Mouse (Mus musculus): ENCODE results near the gene Glmp. TPM values are rescaled to one million over a fixed set of nuclear protein-coding genes. Genes with fewer than 3 reads are reported as not detected.

The Glmp gene
- polyA plus RNA-seq, 1 experiment = 173 TPM

- peak overlapping the region; percentile 74 for H3K4me3 ChIP-seq (ENCODE audit: insufficient read depth, poor library complexity, severe bottlenecking)
- peaks cover 38% of the 10 kb centered on the region for H3K79me2 ChIP-seq (ENCODE audit: control insufficient read depth, insufficient read depth)
- no peaks in the 10 kb centered on the region for H3K27me3 ChIP-seq (ENCODE audit: control insufficient read depth, insufficient read depth, insufficient read length)
- peaks cover 24% of the 10 kb centered on the region for H3K36me3 ChIP-seq (ENCODE audit: control insufficient read depth, insufficient read depth)
- no peak for TF ChIP-seq FOSL1 (IDR thresholded peaks at IDR 0.05; ENCODE audit: insufficient read depth, low read length, poor library complexity, severe bottlenecking)
- TF ChIP-seq MAX (IDR thresholded peaks at IDR 0.05) = no peak
- TF ChIP-seq MYOG (IDR thresholded peaks at IDR 0.05; ENCODE audit: control insufficient read depth, extremely low read depth, insufficient read length) = no peak
- TF ChIP-seq USF1 (IDR thresholded peaks at IDR 0.05; ENCODE audit: low read depth) = no peak
- no peak for TF ChIP-seq CTCF (IDR thresholded peaks at IDR 0.05; ENCODE audit: control insufficient read depth, insufficient read depth, insufficient read length)
- no peak for TF ChIP-seq MYOD1 (IDR thresholded peaks at IDR 0.05; ENCODE audit: control insufficient read depth, insufficient read length, low read depth)
- TF ChIP-seq CEBPB (IDR thresholded peaks at IDR 0.05; ENCODE audit: low read depth) = no peak
- peak overlapping the region; percentile 35 for H3ac ChIP-seq (ENCODE audit: control insufficient read depth, insufficient read length, low read depth)
- H3K79me3 ChIP-seq (ENCODE audit: low read depth) = peaks cover 36% of the 10 kb centered on the region
Observed at GRCm38 (mm10) chr3:88334902-88335435, 10.1 kb downstream of the Glmp start.

GRCm38 (mm10) chr3:88335436-88336053 is 10.7 kb downstream of the Glmp start:
- H3K36me3 ChIP-seq (ENCODE audit: control insufficient read depth, insufficient read depth) = peaks cover 29% of the 10 kb centered on the region
- H3K79me3 ChIP-seq (ENCODE audit: low read depth) = peaks cover 41% of the 10 kb centered on the region
- peaks cover 43% of the 10 kb centered on the region for H3K79me2 ChIP-seq (ENCODE audit: control insufficient read depth, insufficient read depth)
- peak overlapping the region; percentile 74 for H3K4me3 ChIP-seq (ENCODE audit: insufficient read depth, poor library complexity, severe bottlenecking)
- H3K27me3 ChIP-seq (ENCODE audit: control insufficient read depth, insufficient read depth, insufficient read length) = no peaks in the 10 kb centered on the region
- TF ChIP-seq MYOD1 (IDR thresholded peaks at IDR 0.05; ENCODE audit: control insufficient read depth, insufficient read length, low read depth) (no peak), CTCF (IDR thresholded peaks at IDR 0.05; ENCODE audit: control insufficient read depth, insufficient read depth, insufficient read length) (no peak), USF1 (IDR thresholded peaks at IDR 0.05; ENCODE audit: low read depth) (no peak), MAX (IDR thresholded peaks at IDR 0.05) (no peak), MYOG (IDR thresholded peaks at IDR 0.05; ENCODE audit: control insufficient read depth, extremely low read depth, insufficient read length) (no peak), FOSL1 (IDR thresholded peaks at IDR 0.05; ENCODE audit: insufficient read depth, low read length, poor library complexity, severe bottlenecking) (no peak), CEBPB (IDR thresholded peaks at IDR 0.05; ENCODE audit: low read depth) (no peak)
- H3ac ChIP-seq (ENCODE audit: control insufficient read depth, insufficient read length, low read depth) = peak overlapping the region; percentile 94

GRCm38 (mm10) chr3:88336058-88337013 is 11.5 kb downstream of the Glmp start, which contains the start of the genes Tmem79 and Smg5:
Gene Tmem79, minus strand, starts transcription at chr3:88336148.
Gene Smg5, plus strand, starts transcription at chr3:88336260.
- peak within 1 kb of the TSS; percentile 94 for H3ac ChIP-seq (ENCODE audit: control insufficient read depth, insufficient read length, low read depth)
- peaks cover 49% of the 10 kb centered on the region for H3K79me3 ChIP-seq (ENCODE audit: low read depth)
- H3K4me3 ChIP-seq (ENCODE audit: insufficient read depth, poor library complexity, severe bottlenecking) = peak within 1 kb of the TSS; percentile 74
- H3K79me2 ChIP-seq (ENCODE audit: control insufficient read depth, insufficient read depth) = peaks cover 51% of the 10 kb centered on the region
- no peaks in the 10 kb centered on the region for H3K27me3 ChIP-seq (ENCODE audit: control insufficient read depth, insufficient read depth, insufficient read length)
- peaks cover 37% of the 10 kb centered on the region for H3K36me3 ChIP-seq (ENCODE audit: control insufficient read depth, insufficient read depth)
- TF ChIP-seq MAX (IDR thresholded peaks at IDR 0.05) (no peak), MYOG (IDR thresholded peaks at IDR 0.05; ENCODE audit: control insufficient read depth, extremely low read depth, insufficient read length) (no peak), MYOD1 (IDR thresholded peaks at IDR 0.05; ENCODE audit: control insufficient read depth, insufficient read length, low read depth) (no peak), CTCF (IDR thresholded peaks at IDR 0.05; ENCODE audit: control insufficient read depth, insufficient read depth, insufficient read length) (no peak), FOSL1 (IDR thresholded peaks at IDR 0.05; ENCODE audit: insufficient read depth, low read length, poor library complexity, severe bottlenecking) (no peak), USF1 (IDR thresholded peaks at IDR 0.05; ENCODE audit: low read depth) (no peak), CEBPB (IDR thresholded peaks at IDR 0.05; ENCODE audit: low read depth) (no peak)

- Histone ChIP-seq H3K27me3 (ENCODE audit: control insufficient read depth, insufficient read depth, insufficient read length) (no peaks in the 10 kb centered on the region), H3K4me3 (ENCODE audit: insufficient read depth, poor library complexity, severe bottlenecking) (peak overlapping the region; percentile 74), H3K36me3 (ENCODE audit: control insufficient read depth, insufficient read depth) (peaks cover 48% of the 10 kb centered on the region), H3K79me3 (ENCODE audit: low read depth) (peaks cover 53% of the 10 kb centered on the region), H3K79me2 (ENCODE audit: control insufficient read depth, insufficient read depth) (peaks cover 63% of the 10 kb centered on the region), H3ac (ENCODE audit: control insufficient read depth, insufficient read length, low read depth) (peak overlapping the region; percentile 41)
- TF ChIP-seq CTCF (IDR thresholded peaks at IDR 0.05; ENCODE audit: control insufficient read depth, insufficient read depth, insufficient read length) (no peak), USF1 (IDR thresholded peaks at IDR 0.05; ENCODE audit: low read depth) (no peak), FOSL1 (IDR thresholded peaks at IDR 0.05; ENCODE audit: insufficient read depth, low read length, poor library complexity, severe bottlenecking) (no peak), MYOG (IDR thresholded peaks at IDR 0.05; ENCODE audit: control insufficient read depth, extremely low read depth, insufficient read length) (no peak), MAX (IDR thresholded peaks at IDR 0.05) (no peak), CEBPB (IDR thresholded peaks at IDR 0.05; ENCODE audit: low read depth) (no peak), MYOD1 (IDR thresholded peaks at IDR 0.05; ENCODE audit: control insufficient read depth, insufficient read length, low read depth) (no peak)
Observed at GRCm38 (mm10) chr3:88337367-88338020, 12.7 kb downstream of the Glmp start.

GRCm38 (mm10) chr3:88338316-88338715 is 13.5 kb downstream of the Glmp start:
- H3K79me3 ChIP-seq (ENCODE audit: low read depth) = peaks cover 53% of the 10 kb centered on the region
- H3K79me2 ChIP-seq (ENCODE audit: control insufficient read depth, insufficient read depth) = peaks cover 63% of the 10 kb centered on the region
- no peak for TF ChIP-seq USF1 (IDR thresholded peaks at IDR 0.05; ENCODE audit: low read depth)
- no peak for TF ChIP-seq CTCF (IDR thresholded peaks at IDR 0.05; ENCODE audit: control insufficient read depth, insufficient read depth, insufficient read length)
- TF ChIP-seq MYOG (IDR thresholded peaks at IDR 0.05; ENCODE audit: control insufficient read depth, extremely low read depth, insufficient read length) = no peak
- TF ChIP-seq MAX (IDR thresholded peaks at IDR 0.05) = no peak
- TF ChIP-seq MYOD1 (IDR thresholded peaks at IDR 0.05; ENCODE audit: control insufficient read depth, insufficient read length, low read depth) = no peak
- TF ChIP-seq FOSL1 (IDR thresholded peaks at IDR 0.05; ENCODE audit: insufficient read depth, low read length, poor library complexity, severe bottlenecking) = no peak
- no peak for TF ChIP-seq CEBPB (IDR thresholded peaks at IDR 0.05; ENCODE audit: low read depth)
- H3K27me3 ChIP-seq (ENCODE audit: control insufficient read depth, insufficient read depth, insufficient read length) = no peaks in the 10 kb centered on the region
- H3ac ChIP-seq (ENCODE audit: control insufficient read depth, insufficient read length, low read depth) = no peak overlapping the region
- peaks cover 56% of the 10 kb centered on the region for H3K36me3 ChIP-seq (ENCODE audit: control insufficient read depth, insufficient read depth)
- no peak overlapping the region for H3K4me3 ChIP-seq (ENCODE audit: insufficient read depth, poor library complexity, severe bottlenecking)

Measured in C2C12 (cell line).